Mouse (Mus musculus): ENCODE measurements around the gene Plekhg1. TPM values are rescaled to one million over a fixed set of nuclear protein-coding genes. Genes with fewer than 3 reads are reported as not detected.

Plekhg1 gene
- polyA plus RNA-seq, 1 experiment: 5.0 TPM

DNA sequence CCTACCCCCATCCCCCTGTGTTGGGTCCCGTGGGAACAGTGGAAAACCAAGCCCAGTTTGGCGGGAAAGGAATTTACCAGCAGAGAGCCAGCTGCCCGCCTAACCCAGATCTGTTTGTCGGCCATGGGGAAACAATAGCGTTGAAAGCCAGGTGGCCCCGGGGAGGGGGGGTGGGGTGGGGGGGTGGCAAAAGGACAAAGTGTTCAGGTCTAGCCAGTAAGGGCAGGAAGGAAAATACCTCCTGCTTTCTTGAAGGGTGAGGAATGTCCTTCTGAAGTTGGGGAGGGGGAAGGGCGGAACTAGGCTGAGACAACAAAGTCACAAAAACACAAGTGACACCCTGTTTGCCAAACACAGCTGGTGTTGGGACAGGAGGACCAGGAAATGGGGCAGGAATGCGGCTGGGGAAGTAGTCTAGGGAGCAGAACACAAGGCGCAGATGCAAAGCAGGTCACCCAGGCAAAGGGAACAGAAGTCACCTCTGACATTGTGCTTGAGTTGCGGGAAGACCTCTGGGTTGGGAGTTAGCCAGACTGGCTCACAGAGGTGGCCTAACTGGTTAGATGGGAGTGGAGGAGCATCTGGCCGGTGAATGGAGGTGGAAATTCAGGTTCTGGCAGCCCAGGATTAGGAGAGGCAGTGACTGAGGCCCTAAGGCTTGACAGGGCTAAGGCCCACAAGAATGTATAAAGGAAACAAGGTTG is 201.0 kb downstream of the Plekhg1 start:
- H3K4me3 ChIP-seq (ENCODE audit: insufficient read depth, low read depth, low read length): no peak overlapping the region
- no peaks in the 10 kb centered on the region for H3K36me3 ChIP-seq (ENCODE audit: control insufficient read depth, insufficient read depth, low read length)
- TF ChIP-seq POLR2A (IDR thresholded peaks at IDR 0.05; ENCODE audit: low read depth, low read length) (no peak), CTCF (conservative IDR thresholded peaks at IDR 0.05; ENCODE audit: insufficient read depth, insufficient read length, low read depth, low read length) (no peak)
- H3K27me3 ChIP-seq (replicated peaks; ENCODE audit: control insufficient read depth, insufficient read depth, low read length): no peaks in the 10 kb centered on the region
- H3K27ac ChIP-seq (ENCODE audit: insufficient read depth, low read depth, low read length): peak overlapping the region; percentile 44
- DNase-seq: peak; percentile 84
- WGBS: 35% methylated on average over 11 of the region's 11 CpGs
- peaks cover 5% of the 10 kb centered on the region for H3K4me1 ChIP-seq (ENCODE audit: control insufficient read depth, insufficient read depth, low read length)

DNA sequence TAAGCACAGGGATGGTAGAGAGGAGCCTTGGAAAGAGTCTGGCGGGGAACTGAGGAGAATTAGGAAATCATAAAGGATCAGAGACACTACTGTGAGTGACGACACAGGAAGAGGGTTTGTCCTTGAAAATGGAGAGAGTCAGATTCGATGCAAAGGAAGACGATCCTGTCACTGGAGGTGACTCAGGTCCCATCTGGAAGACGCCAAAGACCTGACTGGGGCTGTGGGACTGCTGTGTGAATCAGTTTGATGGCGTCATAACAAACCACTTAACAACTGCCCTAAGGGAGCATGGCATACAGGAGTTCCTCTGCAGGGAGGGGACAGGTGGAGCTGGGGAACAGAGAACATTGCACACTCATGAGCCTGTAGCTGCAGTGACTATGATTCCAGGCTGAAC is 202.1 kb downstream of the Plekhg1 start:
- Histone ChIP-seq H3K4me3 (ENCODE audit: insufficient read depth, low read depth, low read length) (no peak overlapping the region), H3K27me3 (replicated peaks; ENCODE audit: control insufficient read depth, insufficient read depth, low read length) (no peaks in the 10 kb centered on the region), H3K4me1 (ENCODE audit: control insufficient read depth, insufficient read depth, low read length) (peaks cover 5% of the 10 kb centered on the region), H3K36me3 (ENCODE audit: control insufficient read depth, insufficient read depth, low read length) (no peaks in the 10 kb centered on the region), H3K27ac (ENCODE audit: insufficient read depth, low read depth, low read length) (no peak overlapping the region)
- no peak for DNase-seq
- no peak for TF ChIP-seq CTCF (conservative IDR thresholded peaks at IDR 0.05; ENCODE audit: insufficient read depth, insufficient read length, low read depth, low read length)
- no peak for TF ChIP-seq POLR2A (IDR thresholded peaks at IDR 0.05; ENCODE audit: low read depth, low read length)
- 67% methylated on average over 6 of the region's 6 CpGs for WGBS

DNA sequence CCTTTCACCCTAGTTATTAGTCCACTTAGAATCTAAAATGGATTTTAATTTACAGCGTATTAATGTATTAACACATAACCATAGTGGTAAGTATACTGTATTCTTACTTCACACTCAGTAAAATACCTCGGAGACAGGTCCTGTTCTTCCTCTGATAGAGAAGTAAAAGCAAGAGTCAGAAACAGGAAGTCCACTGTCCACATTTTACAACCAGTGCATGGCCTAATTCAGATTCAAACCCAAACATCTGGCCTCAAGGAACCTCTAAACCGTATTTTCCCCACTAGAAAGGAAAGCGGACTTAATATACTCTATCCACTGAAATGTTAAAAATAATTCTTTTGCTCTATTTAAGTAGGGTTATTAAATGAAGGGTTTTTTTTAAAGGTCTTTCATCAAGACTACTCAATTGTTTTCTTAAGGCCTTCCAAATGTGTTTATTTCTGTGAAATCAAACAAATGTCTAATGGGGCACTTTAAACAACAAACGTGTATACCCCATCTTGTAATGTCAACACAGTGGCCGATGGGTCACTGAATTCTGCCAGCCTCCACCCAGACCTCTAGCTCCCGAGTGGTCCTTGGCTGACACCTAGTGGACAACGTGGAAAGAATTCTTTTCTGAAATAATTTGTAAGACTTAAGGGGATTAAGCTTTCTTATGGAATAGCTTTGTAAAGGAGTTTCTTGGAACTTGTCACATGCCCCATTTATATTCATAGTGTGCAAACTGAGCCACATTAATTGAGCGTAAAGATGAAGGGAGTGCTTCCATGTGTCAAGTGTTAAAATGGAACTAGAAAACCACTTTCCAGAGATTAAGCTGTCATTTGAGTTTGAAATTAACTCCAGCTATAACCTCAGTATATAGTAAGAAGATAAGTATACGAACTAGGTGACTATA is 203.6 kb downstream of the Plekhg1 start:
- TF ChIP-seq POLR2A (IDR thresholded peaks at IDR 0.05; ENCODE audit: low read depth, low read length) (no peak), CTCF (conservative IDR thresholded peaks at IDR 0.05; ENCODE audit: insufficient read depth, insufficient read length, low read depth, low read length) (peak; percentile 88)
- DNase-seq: peak; percentile 74
- Histone ChIP-seq H3K27me3 (replicated peaks; ENCODE audit: control insufficient read depth, insufficient read depth, low read length) (no peaks in the 10 kb centered on the region), H3K27ac (ENCODE audit: insufficient read depth, low read depth, low read length) (no peak overlapping the region), H3K4me3 (ENCODE audit: insufficient read depth, low read depth, low read length) (no peak overlapping the region), H3K36me3 (ENCODE audit: control insufficient read depth, insufficient read depth, low read length) (no peaks in the 10 kb centered on the region), H3K4me1 (ENCODE audit: control insufficient read depth, insufficient read depth, low read length) (peaks cover 5% of the 10 kb centered on the region)
- WGBS: 24% methylated on average over 10 of the region's 10 CpGs

DNA sequence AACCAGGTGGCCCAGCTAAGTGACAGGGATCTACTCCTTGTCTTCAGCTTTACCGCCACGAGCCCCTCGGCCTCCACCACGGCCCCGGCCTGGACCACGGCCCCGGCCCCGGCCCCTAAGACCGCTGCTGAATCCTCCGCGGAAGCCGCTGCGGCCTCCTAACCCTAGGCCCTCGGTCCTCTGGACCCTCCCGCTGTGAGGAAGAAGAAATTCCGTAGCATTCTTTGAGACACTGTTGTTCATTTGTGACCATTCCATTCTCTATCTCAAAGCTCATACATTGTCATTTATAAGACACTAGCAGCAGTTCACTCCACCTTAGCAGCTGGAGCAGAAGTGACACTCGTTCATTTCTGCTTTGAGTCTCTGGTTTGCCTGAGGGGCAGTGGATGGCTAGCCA is 206.7 kb downstream of the Plekhg1 start:
- Histone ChIP-seq H3K27me3 (replicated peaks; ENCODE audit: control insufficient read depth, insufficient read depth, low read length) (no peaks in the 10 kb centered on the region), H3K27ac (ENCODE audit: insufficient read depth, low read depth, low read length) (no peak overlapping the region), H3K4me3 (ENCODE audit: insufficient read depth, low read depth, low read length) (no peak overlapping the region), H3K4me1 (ENCODE audit: control insufficient read depth, insufficient read depth, low read length) (no peaks in the 10 kb centered on the region), H3K36me3 (ENCODE audit: control insufficient read depth, insufficient read depth, low read length) (no peaks in the 10 kb centered on the region)
- WGBS: 94% methylated on average over 17 of the region's 17 CpGs
- DNase-seq: no peak
- TF ChIP-seq POLR2A (IDR thresholded peaks at IDR 0.05; ENCODE audit: low read depth, low read length) (no peak), CTCF (conservative IDR thresholded peaks at IDR 0.05; ENCODE audit: insufficient read depth, insufficient read length, low read depth, low read length) (no peak)

DNA sequence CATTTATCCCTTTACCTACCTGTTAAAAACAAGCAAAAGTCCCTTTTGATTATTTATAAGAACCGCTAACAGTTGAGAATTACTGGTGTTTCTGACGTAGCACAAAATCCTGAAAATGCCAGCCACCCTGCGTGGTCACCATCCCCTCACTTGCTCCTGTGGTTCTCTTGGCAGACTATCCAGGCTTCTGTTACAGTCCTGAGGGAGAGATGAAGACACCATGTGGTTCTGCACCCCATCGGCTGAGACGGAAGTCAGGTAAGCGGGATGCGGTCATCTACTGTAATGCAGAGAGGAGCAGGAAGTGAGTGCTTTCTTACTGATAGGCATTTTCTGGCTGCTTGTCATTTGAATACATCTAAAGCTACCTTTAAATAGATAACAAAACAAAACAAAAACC is 207.2 kb downstream of the Plekhg1 start:
- no peak for DNase-seq
- Histone ChIP-seq H3K36me3 (ENCODE audit: control insufficient read depth, insufficient read depth, low read length) (no peaks in the 10 kb centered on the region), H3K4me1 (ENCODE audit: control insufficient read depth, insufficient read depth, low read length) (no peaks in the 10 kb centered on the region), H3K27ac (ENCODE audit: insufficient read depth, low read depth, low read length) (no peak overlapping the region), H3K27me3 (replicated peaks; ENCODE audit: control insufficient read depth, insufficient read depth, low read length) (no peaks in the 10 kb centered on the region), H3K4me3 (ENCODE audit: insufficient read depth, low read depth, low read length) (no peak overlapping the region)
- TF ChIP-seq CTCF (conservative IDR thresholded peaks at IDR 0.05; ENCODE audit: insufficient read depth, insufficient read length, low read depth, low read length) (no peak), POLR2A (IDR thresholded peaks at IDR 0.05; ENCODE audit: low read depth, low read length) (no peak)
- WGBS: 94% methylated on average over 7 of the region's 7 CpGs

DNA sequence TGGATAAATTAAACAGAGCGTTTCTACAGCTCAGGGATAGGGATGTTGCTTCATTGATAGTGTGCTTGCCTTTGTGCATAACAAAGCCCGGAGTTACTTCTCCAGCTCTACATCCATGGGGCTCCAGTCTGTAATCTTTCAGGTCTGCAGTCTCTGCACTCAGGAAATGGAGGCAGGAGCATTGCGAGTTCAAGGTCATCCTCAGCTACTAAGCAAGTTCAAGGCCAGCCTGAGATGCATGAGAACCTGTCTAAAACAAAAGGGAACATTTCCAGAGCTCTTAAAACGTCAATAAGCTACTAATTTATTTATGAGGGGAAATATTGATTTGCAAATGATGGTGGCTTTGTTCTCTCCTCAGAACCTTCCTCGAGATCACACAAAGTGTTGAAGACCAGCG is 209.1 kb downstream of the Plekhg1 start:
- Histone ChIP-seq H3K27ac (ENCODE audit: insufficient read depth, low read depth, low read length) (no peak overlapping the region), H3K4me3 (ENCODE audit: insufficient read depth, low read depth, low read length) (no peak overlapping the region), H3K36me3 (ENCODE audit: control insufficient read depth, insufficient read depth, low read length) (no peaks in the 10 kb centered on the region)

DNA sequence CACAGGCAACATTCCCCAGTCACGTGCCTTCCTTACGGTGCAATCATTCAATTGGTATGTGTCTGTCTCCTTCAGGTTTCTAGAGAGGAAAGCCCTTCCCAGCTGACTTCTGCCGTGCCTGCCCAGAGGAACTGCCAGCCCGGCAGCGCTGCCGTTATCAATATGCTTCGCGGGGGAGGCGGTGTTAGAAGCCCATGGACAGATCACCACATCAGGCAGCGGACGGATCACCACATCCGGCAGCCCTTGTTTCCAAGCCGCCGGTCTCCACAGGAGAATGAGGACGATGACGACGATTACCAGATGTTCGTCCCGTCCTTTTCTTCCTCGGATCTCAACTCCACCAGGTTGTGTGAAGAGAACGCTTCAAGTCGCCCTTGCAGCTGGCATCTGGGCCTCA is 216.3 kb downstream of the Plekhg1 start:
- DNase-seq: no peak
- H3K27me3 ChIP-seq (replicated peaks; ENCODE audit: control insufficient read depth, insufficient read depth, low read length): no peaks in the 10 kb centered on the region
- 89% methylated on average over 22 of the region's 22 CpGs for WGBS
- no peak for TF ChIP-seq CTCF (conservative IDR thresholded peaks at IDR 0.05; ENCODE audit: insufficient read depth, insufficient read length, low read depth, low read length)
- TF ChIP-seq POLR2A (IDR thresholded peaks at IDR 0.05; ENCODE audit: low read depth, low read length): no peak
- H3K36me3 ChIP-seq (ENCODE audit: control insufficient read depth, insufficient read depth, low read length): no peaks in the 10 kb centered on the region
- no peaks in the 10 kb centered on the region for H3K4me1 ChIP-seq (ENCODE audit: control insufficient read depth, insufficient read depth, low read length)
- no peak overlapping the region for H3K27ac ChIP-seq (ENCODE audit: insufficient read depth, low read depth, low read length)
- no peak overlapping the region for H3K4me3 ChIP-seq (ENCODE audit: insufficient read depth, low read depth, low read length)

More for the DNA sequence above, 209.1 kb downstream of the Plekhg1 start:
- whole genome bisulfite sequencing: 92% methylated on average over 6 of the region's 6 CpGs
- no peak for DNase-seq
- TF ChIP-seq POLR2A (IDR thresholded peaks at IDR 0.05; ENCODE audit: low read depth, low read length) (no peak), CTCF (conservative IDR thresholded peaks at IDR 0.05; ENCODE audit: insufficient read depth, insufficient read length, low read depth, low read length) (no peak)
- Histone ChIP-seq H3K27me3 (replicated peaks; ENCODE audit: control insufficient read depth, insufficient read depth, low read length) (no peaks in the 10 kb centered on the region), H3K4me1 (ENCODE audit: control insufficient read depth, insufficient read depth, low read length) (no peaks in the 10 kb centered on the region)

All from kidney, adult 2 months (tissue).